Mouse (Mus musculus) thymus, adult 2 months (tissue): ENCODE measurements around the gene Stk32c. TPM values are rescaled to one million over a fixed set of nuclear protein-coding genes. Genes with fewer than 3 reads are reported as not detected.

ENCODE experiments used
- DNase-seq: peaks from one replicate; pipeline ENCODE4 v3.0.0; 2021
- H3K27ac ChIP-seq: fragments of 200-500 bp; 2 replicates; pipeline ENCODE4 v1.5.1; 2012; ENCODE audit warnings: low read length, control low read depth; ENCODE audit not compliant: control insufficient read depth, insufficient read depth
- H3K27me3 ChIP-seq: fragments of 200-500 bp; 2 replicates; pipeline ENCODE4 v1.6.1; 2012; ENCODE audit warnings: mild to moderate bottlenecking, low read length, moderate library complexity, mixed read lengths; ENCODE audit not compliant: control insufficient read depth, insufficient read depth
- H3K36me3 ChIP-seq: fragments of 200-500 bp; 2 replicates; pipeline ENCODE4 v1.6.1; 2012; ENCODE audit warnings: mild to moderate bottlenecking, low read length, moderate library complexity; ENCODE audit not compliant: control insufficient read depth, insufficient read depth
- H3K4me1 ChIP-seq: fragments of 200-500 bp; replicated peaks from 2 replicates; pipeline ENCODE4 v1.6.1; 2012; ENCODE audit warnings: low read length; ENCODE audit not compliant: control insufficient read depth, insufficient read depth
- H3K4me3 ChIP-seq: fragments of 200-500 bp; 2 replicates; pipeline ENCODE4 v1.5.1; 2012; ENCODE audit warnings: mild to moderate bottlenecking, low read length, control low read depth, moderate library complexity; ENCODE audit not compliant: control insufficient read depth, insufficient read depth
- CTCF ChIP-seq: fragments of 200-500 bp; IDR thresholded peaks from 2 replicates; pipeline ENCODE4 v1.5.1; 2012; ENCODE audit warnings: mild to moderate bottlenecking, control low read depth, low read length, moderate library complexity, borderline replicate concordance; ENCODE audit not compliant: control insufficient read depth, poor library complexity, insufficient read depth; ENCODE audit errors: extremely low read depth
- POLR2A ChIP-seq: fragments of 200-500 bp; IDR thresholded peaks from 2 replicates; pipeline ENCODE4 v1.6.1; 2012; ENCODE audit warnings: mild to moderate bottlenecking, low read length, control low read depth, moderate library complexity; ENCODE audit not compliant: control insufficient read depth, poor library complexity, insufficient read depth; ENCODE audit errors: extremely low read depth
- WGBS: fragments of 180-500 bp; shearing (Covaris S2); methylation state at CpG from one replicate; pipeline ENCODE4 v1.1.7; 2018; 5-methylcytosine and 5-hydroxymethylcytosine counted together
- polyA plus RNA-seq: library from polyadenylated mRNA; depleted of rRNA; stranded (reverse); fragments of >200 nt; gene quantifications from 2 replicates; pipeline ENCODE4 v1.2.3, GENCODE M21; 2012

The Stk32c gene
- polyA plus RNA-seq, 1 experiment = 1.3 TPM

- Histone ChIP-seq H3K27me3 (peaks cover 4% of the 10 kb centered on the region; the same call in 1 of the 2 replicates), H3K36me3 (no peaks in the 10 kb centered on the region), H3K4me3 (no peak overlapping the region), H3K4me1 (peaks cover 6% of the 10 kb centered on the region), H3K27ac (no peak overlapping the region)
- DNase-seq = no peak
- TF ChIP-seq POLR2A (no peak), CTCF (no peak)
- 92% methylated on average over 4 of the region's 4 CpGs for WGBS
Observed at GRCm38 (mm10) chr7:139190616-139191015, 22.5 kb downstream of the Stk32c start.

- WGBS = 9% methylated on average over 23 of the region's 23 CpGs
- Histone ChIP-seq H3K27me3 (peaks cover 4% of the 10 kb centered on the region; the same call in 1 of the 2 replicates), H3K4me1 (peaks cover 6% of the 10 kb centered on the region), H3K27ac (no peak overlapping the region), H3K36me3 (no peaks in the 10 kb centered on the region), H3K4me3 (0 out of 2 replicates have a peak overlapping the region, but pooled peaks have one; percentile 32)
- no peak for DNase-seq
- TF ChIP-seq POLR2A (no peak), CTCF (0 out of 2 replicates have a peak, but pooled peaks have one; percentile 13)
Observed at GRCm38 (mm10) chr7:139188634-139189207, 24.4 kb downstream of the Stk32c start.

DNA sequence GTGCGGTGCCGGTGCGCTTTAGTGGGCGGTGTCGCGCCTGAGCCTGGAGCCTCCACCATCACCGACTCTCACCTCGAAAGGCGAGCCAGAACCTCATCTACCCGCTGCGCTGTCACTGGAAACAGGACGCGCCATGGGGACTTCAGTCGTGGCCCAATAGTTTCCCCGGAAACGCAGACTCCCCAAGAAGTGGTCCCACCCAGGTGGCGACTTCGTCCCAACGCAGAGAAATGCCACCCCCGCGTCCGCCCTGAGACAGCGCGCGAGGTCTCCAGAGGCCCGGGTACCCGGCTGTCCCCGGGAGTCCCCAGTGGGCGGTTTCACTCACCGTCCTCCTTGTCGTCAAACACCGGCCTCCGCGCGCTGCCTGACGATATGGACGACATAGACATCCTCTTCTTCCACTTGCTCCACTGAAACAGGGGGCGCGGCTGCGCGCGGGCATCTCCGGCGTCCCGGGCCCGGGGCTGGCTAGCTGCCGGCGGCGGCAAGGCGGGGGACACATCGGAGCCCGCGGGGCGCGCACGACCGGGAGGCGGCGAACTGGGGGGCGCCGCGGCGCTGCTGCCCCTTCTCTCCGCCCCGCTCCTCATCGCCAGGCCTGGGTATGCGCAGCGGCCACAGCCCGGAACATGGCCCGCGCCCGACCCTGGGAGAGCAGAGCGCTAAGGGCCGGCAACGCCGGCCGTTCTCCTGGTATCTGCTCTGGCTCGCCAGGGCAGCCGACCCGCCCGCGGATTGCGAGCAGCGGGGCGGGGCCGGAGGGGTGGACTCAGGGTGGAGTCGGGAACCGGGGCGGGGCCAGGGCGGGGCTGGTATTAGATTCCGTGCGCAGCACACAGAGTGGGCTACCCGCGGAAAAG lies 25.1 kb downstream of the Stk32c start:
- no peak overlapping the region for H3K27ac ChIP-seq
- 1% methylated on average over 94 of the region's 94 CpGs for WGBS
- peaks cover 4% of the 10 kb centered on the region; the same call in 1 of the 2 replicates for H3K27me3 ChIP-seq
- H3K4me3 ChIP-seq = peak overlapping the region; percentile 32
- no peaks in the 10 kb centered on the region for H3K36me3 ChIP-seq
- no peak for TF ChIP-seq CTCF
- TF ChIP-seq POLR2A = no peak
- H3K4me1 ChIP-seq = peaks cover 6% of the 10 kb centered on the region
- DNase-seq = peak; percentile 19

DNA sequence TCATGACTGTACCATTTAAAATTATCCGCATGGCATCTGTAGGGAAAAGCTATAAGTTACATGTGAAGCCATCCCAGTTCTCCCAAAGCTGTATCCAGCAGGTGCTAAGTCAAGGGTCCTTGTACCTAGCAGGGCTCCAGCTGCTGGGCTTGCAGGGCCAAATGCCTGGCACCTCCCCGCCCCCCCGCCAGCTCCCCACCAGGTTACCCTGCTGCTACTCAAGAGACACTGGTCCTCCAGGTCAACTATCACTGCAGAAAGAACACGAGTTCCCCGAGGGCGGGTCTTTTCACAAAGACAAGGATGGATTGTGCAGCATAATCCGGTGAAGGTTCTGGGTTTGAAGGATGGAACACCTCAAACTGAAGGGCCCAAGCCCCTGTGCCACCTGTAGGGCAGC lies 25.8 kb downstream of the Stk32c start:
- no peak overlapping the region for H3K27ac ChIP-seq
- WGBS = 55% methylated on average over 7 of the region's 7 CpGs
- no peak for DNase-seq
- peaks cover 4% of the 10 kb centered on the region; the same call in 1 of the 2 replicates for H3K27me3 ChIP-seq
- no peaks in the 10 kb centered on the region for H3K36me3 ChIP-seq
- no peak overlapping the region for H3K4me3 ChIP-seq
- peaks cover 6% of the 10 kb centered on the region for H3K4me1 ChIP-seq
- no peak for TF ChIP-seq POLR2A
- no peak for TF ChIP-seq CTCF

DNA sequence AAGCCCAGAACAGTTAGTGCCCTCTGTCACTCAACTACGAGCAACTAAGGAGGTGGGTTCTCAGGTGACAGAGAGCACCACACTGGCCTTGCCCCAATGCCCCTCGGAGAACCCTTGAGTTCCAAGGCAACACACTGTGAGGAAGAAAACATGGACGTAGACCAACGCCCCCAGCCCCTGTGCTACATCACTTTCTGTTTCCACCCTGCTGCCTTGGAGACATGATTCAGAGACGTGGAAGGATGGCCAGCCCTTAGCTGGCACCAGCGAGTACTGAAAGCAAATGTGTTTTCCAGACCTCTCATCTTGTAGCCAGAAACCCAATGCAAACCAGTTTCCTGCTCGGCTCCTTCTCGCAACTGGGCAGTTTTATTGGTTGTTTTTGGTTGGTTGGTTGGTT lies 26.7 kb downstream of the Stk32c start:
- DNase-seq = no peak
- TF ChIP-seq POLR2A (no peak), CTCF (no peak)
- Histone ChIP-seq H3K27ac (no peak overlapping the region), H3K36me3 (no peaks in the 10 kb centered on the region), H3K27me3 (peaks cover 4% of the 10 kb centered on the region; the same call in 1 of the 2 replicates), H3K4me3 (no peak overlapping the region), H3K4me1 (peaks cover 6% of the 10 kb centered on the region)
- 76% methylated on average over 8 of the region's 8 CpGs for WGBS

DNA sequence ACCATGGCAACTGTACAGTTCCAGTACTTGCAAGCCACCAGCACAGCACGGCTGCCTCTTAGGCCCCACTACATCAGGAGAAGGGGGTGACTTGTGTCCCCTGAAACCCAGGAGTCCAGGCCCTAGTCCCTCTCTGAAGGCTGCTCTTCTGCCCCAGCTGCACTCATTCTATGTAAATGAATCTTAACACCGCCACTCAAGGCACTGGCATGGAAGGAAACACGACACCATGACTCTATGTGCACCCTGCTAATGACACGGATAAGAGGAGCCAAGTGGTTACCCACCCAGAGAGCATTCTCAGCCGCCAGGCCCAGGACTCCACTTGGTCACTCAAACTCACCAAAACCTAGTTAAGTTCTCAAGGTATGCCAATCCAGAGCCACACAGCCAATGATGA lies 27.1 kb downstream of the Stk32c start:
- H3K27me3 ChIP-seq = peaks cover 4% of the 10 kb centered on the region; the same call in 1 of the 2 replicates
- DNase-seq = no peak
- peaks cover 6% of the 10 kb centered on the region for H3K4me1 ChIP-seq
- 71% methylated on average over 5 of the region's 5 CpGs for WGBS
- no peak overlapping the region for H3K4me3 ChIP-seq
- TF ChIP-seq CTCF = no peak
- no peak for TF ChIP-seq POLR2A
- no peak overlapping the region for H3K27ac ChIP-seq
- no peaks in the 10 kb centered on the region for H3K36me3 ChIP-seq
